Mouse (Mus musculus): ENCODE measurements around the gene Lsm12.

DNA sequence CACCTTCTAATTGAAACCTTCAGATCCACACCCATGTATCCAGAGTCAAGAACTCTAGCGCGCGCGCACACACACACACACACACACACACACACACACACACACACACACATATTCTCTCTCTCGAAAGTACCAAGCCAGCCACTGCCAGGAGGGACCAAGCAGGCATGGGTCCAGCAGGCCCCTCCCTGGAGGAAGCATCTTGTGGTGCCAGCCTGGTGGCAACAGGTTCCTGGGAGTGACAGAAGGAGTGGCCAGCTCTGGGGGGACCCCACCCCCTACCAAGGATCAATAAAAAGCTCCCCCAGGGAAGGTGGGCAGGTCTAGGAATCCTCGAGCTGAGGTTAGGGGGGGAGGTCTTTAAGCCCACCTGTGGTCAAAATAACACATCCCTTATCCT lies 32.3 kb upstream of the Lsm12 start:
- TF ChIP-seq HCFC1 (IDR thresholded peaks at IDR 0.05; ENCODE audit: low read depth, low read length) (no peak), E2F4 (IDR thresholded peaks at IDR 0.05; ENCODE audit: insufficient replicate concordance, low read depth, low read length) (no peak), POLR2A (IDR thresholded peaks at IDR 0.05; ENCODE audit: low read depth, low read length) (no peak), POLR2AphosphoS2 (IDR thresholded peaks at IDR 0.05; ENCODE audit: low read depth, low read length) (no peak), CTCF (conservative IDR thresholded peaks at IDR 0.05 in 1 of 2, IDR thresholded peaks at IDR 0.05 in 1 of 2; ENCODE audit: low read depth in 2 of 2, low read length in 2 of 2) (no peak), USF1 (IDR thresholded peaks at IDR 0.05; ENCODE audit: low read depth, low read length) (no peak), SIN3A (IDR thresholded peaks at IDR 0.05; ENCODE audit: low read length) (no peak)
